Mouse (Mus musculus) liver, postnatal 0 days (tissue): ENCODE results near the gene Cyp24a1. TPM values are rescaled to one million over a fixed set of nuclear protein-coding genes. Genes with fewer than 3 reads are reported as not detected.

Experiments used
- ATAC-seq: fragments of 200-750 bp; cut with Nextera tagmentation; 2 replicates; pipeline ENCODE4 v1.8.0; 2017; ENCODE audit warnings: mild to moderate bottlenecking, moderate library complexity
- DNase-seq: peaks from one replicate; pipeline ENCODE4 v3.0.0-alpha.2; 2016
- H3K27ac ChIP-seq: fragments of 300-500 bp; sonication (generic); 2 replicates; pipeline ENCODE4 v1.5.1; 2014; ENCODE audit warnings: antibody characterized with exemption, moderate library complexity, mild to moderate bottlenecking, low read depth
- H3K27me3 ChIP-seq: fragments of 300-500 bp; sonication (generic); 2 replicates; pipeline ENCODE4 v1.6.1; 2014; ENCODE audit warnings: low read length, control low read depth, mixed read lengths; ENCODE audit not compliant: insufficient read depth
- H3K36me3 ChIP-seq: fragments of 300-500 bp; sonication (generic); replicated peaks from 2 replicates; pipeline ENCODE4 v1.6.1; 2014; ENCODE audit warnings: mild to moderate bottlenecking, control low read depth, low read length, moderate library complexity, mixed read lengths; ENCODE audit not compliant: insufficient read depth
- H3K4me1 ChIP-seq: fragments of 300-500 bp; sonication (generic); 2 replicates; pipeline ENCODE4 v1.6.1; 2014; ENCODE audit warnings: antibody characterized with exemption, mild to moderate bottlenecking, control low read depth; ENCODE audit not compliant: insufficient read depth
- H3K4me2 ChIP-seq: fragments of 300-500 bp; sonication (generic); 2 replicates; pipeline ENCODE4 v1.6.1; 2014; ENCODE audit warnings: low read depth, mild to moderate bottlenecking, low read length, moderate library complexity, mixed read lengths
- H3K4me3 ChIP-seq: fragments of 300-500 bp; sonication (generic); 2 replicates; pipeline ENCODE4 v1.5.1; 2014; ENCODE audit warnings: low read depth, low read length
- H3K9ac ChIP-seq: fragments of 300-500 bp; sonication (generic); replicated peaks from 2 replicates; pipeline ENCODE4 v1.6.1; 2014; ENCODE audit warnings: mild to moderate bottlenecking, moderate library complexity
- H3K9me3 ChIP-seq: fragments of 300-500 bp; sonication (generic); 2 replicates; pipeline ENCODE4 v1.6.1; 2016; ENCODE audit warnings: mild to moderate bottlenecking, control low read depth, low read length, mixed read lengths
- CTCF ChIP-seq: sonication (generic); IDR thresholded peaks from 2 replicates; pipeline ENCODE4 v1.5.1; 2016; ENCODE audit warnings: antibody characterized with exemption, low read depth
- EP300 ChIP-seq: IDR thresholded peaks from 2 replicates; pipeline ENCODE4 v1.6.1; 2016; ENCODE audit warnings: antibody characterized with exemption, low read depth, mild to moderate bottlenecking
- whole genome bisulfite sequencing: fragments of 180-500 bp; shearing (Covaris S2); extraction: QIAGEN DNeasy Blood & Tissue Kit; methylation state at CpG from one replicate; pipeline ENCODE4 v1.1.7; 2014; ENCODE audit not compliant: insufficient replicate concordance; 5-methylcytosine and 5-hydroxymethylcytosine counted together
- polyA plus RNA-seq: library from polyadenylated mRNA; unstranded; fragments of >200 nt; fragmentation: Nextera tagmentation; extraction: Ambion mirVana; gene quantifications from 2 replicates; pipeline ENCODE4 v1.2.1, GENCODE M21; 2015

Gene Cyp24a1
- polyA plus RNA-seq, 1 experiment from 2014 or later = not detected

DNA sequence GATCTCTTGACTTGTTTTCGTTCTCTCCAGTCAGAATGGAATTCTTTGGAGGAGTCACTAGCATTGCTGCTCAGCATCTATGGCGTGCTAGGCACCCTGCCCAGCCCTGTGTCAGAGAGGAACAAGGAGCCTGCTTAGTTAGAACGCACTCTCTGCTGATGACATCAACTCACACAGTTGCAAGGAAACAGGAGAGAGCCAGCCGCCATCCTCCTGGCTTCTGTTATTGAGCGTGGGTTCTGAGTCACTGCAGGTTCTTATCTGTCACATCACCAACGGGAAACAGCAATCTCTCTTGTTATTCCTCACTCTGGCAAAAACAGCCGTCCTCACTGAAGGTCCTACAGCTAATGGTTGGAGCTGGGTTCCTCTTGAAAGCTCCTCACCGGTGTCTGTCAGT is 6.4 kb upstream of the Cyp24a1 start:
- H3K9me3 ChIP-seq = no peaks in the 10 kb centered on the region
- H3K27me3 ChIP-seq = no peaks in the 10 kb centered on the region
- no peak for DNase-seq
- no peak overlapping the region for H3K4me3 ChIP-seq
- 25% methylated on average over 8 of the region's 8 CpGs for WGBS
- no peaks in the 10 kb centered on the region for H3K4me1 ChIP-seq
- TF ChIP-seq CTCF (no peak), EP300 (no peak)
- no peaks in the 10 kb centered on the region for H3K36me3 ChIP-seq
- no peak overlapping the region for H3K27ac ChIP-seq
- H3K4me2 ChIP-seq = no peak overlapping the region
- no peak for ATAC-seq
- no peak overlapping the region for H3K9ac ChIP-seq

DNA sequence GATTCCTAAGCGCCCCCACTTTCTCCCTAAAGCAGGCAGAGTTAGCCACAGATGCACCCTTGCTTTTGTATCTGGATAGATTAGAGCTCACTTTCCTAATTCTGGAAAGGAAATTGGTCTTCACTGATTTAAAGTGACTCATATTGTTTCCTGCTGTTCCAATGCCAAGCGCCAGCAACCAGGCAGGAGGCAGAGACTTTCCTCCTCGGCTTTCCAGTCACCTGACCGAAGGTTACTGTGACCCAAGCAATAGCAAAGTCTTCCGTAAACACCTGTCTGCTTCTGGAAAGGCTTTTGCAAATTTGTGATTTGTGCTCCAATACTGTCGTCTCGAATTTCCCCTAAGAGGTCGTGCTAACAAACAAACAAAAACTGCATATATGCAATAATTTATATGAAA is 1.1 kb upstream of the Cyp24a1 start:
- no peak for TF ChIP-seq EP300
- TF ChIP-seq CTCF = no peak
- no peak for ATAC-seq
- Histone ChIP-seq H3K4me3 (no peak overlapping the region), H3K27me3 (peaks cover 45% of the 10 kb centered on the region), H3K9me3 (no peaks in the 10 kb centered on the region), H3K36me3 (no peaks in the 10 kb centered on the region), H3K27ac (no peak overlapping the region), H3K4me2 (no peak overlapping the region), H3K4me1 (0 out of 2 replicates have a peak, but pooled peaks cover 4% of the 10 kb centered on the region), H3K9ac (no peak overlapping the region)
- 18% methylated on average over 8 of the region's 8 CpGs for WGBS
- no peak for DNase-seq

DNA sequence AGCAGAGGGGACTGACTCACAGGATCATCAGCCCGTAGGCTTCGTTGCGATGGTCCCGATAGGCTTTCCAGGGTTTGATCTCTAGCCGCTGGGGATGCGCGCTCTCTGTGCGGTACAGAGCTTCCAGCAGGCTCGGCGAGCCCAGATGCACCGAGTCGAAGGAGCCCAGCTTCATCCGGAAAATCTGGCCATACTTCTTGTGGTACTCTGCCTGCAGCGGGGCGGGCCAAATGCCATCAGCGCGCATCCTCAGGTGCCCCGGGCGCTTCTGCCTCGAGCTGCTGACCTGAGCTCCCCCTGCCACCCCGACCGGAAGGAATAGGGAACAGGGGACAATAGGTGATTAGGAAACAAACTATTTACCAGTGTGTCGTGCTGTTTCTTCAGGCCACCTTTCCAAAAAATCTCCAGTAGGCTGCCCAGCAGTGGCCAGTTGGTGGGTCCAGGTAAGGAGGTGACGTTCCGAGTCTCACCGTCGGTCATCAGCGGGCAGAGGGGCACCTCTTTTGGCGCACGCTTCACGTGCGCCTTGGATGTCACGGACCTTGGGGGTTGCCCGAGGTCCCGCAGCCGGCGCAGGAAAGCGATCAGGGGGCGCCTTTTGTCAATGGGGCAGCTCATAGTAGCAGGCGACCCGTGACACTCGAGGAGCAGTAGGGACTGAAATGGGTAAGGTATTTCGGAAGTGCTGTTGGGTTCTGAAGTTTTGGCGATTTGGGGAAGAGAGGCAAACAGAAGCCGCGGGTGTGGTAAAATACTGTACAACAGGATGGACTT is 603 bp downstream of the Cyp24a1 start, which contains the start of gene Pfdn4:
Gene Pfdn4, plus strand, starts transcription at position 275 of the 777 bp plus-strand sequence.
- no peaks in the 10 kb centered on the region for H3K36me3 ChIP-seq
- no peak for DNase-seq
- no peaks in the 10 kb centered on the region for H3K9me3 ChIP-seq
- H3K27me3 ChIP-seq = peaks cover 48% of the 10 kb centered on the region
- H3K4me1 ChIP-seq = 0 out of 2 replicates have a peak, but pooled peaks cover 4% of the 10 kb centered on the region
- no peak within 1 kb of the TSS for H3K9ac ChIP-seq
- no peak within 1 kb of the TSS for H3K27ac ChIP-seq
- 2% methylated on average over 46 of the region's 46 CpGs for WGBS
- no peak for ATAC-seq
- TF ChIP-seq EP300 (no peak), CTCF (no peak)
- H3K4me2 ChIP-seq = 0 out of 2 replicates have a peak within 1 kb of the TSS, but pooled peaks have one; percentile 18
- H3K4me3 ChIP-seq = no peak within 1 kb of the TSS; the same call in 1 of the 2 replicates

DNA sequence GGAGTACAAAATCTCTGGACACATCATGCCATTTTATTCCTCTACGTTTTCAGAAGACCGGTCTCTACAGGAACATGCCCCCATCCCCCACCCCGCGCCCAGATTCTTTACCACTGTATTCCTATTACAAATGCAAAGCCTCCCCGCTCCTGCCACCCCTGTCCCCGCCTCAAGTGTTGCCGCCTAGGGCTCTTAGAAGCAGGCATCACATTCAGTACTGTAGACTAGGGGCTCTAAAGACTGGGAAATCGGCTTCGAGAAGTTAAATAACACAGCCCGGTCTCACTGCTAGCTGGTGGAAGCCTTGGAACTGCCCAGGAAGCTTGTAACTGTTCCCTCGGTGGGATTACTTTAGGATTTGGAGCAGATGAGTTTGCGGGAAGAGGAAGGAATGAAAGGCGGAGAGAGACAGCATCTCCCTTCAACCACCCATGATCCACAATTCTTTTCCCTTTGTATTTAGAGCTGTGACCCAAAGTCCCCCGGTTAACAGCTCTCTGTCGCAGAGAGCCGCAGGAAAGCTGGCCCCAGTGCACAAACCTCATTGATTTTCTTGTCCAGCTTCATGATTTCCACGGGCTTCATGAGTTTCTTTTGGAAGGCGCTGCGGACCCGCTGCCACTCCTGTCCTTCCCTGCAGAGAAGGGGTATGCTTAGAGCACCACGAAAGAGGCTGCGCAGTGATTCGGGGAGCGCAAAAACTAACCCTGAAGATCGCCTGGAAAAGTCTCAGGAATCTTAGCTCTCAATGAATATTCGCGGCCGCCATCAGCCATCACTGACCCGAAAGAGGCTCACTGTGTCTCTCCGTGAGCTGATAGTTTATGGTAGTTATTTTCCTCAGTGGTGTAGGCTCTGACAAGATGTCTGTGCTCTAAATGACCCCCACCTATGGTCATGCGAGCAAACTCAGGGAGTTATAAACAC is 1.9 kb downstream of the Cyp24a1 start:
- ATAC-seq (no peak), DNase-seq (no peak)
- Histone ChIP-seq H3K27me3 (peaks cover 50% of the 10 kb centered on the region), H3K4me2 (no peak overlapping the region), H3K27ac (no peak overlapping the region), H3K4me1 (0 out of 2 replicates have a peak, but pooled peaks cover 4% of the 10 kb centered on the region), H3K36me3 (no peaks in the 10 kb centered on the region), H3K9me3 (no peaks in the 10 kb centered on the region), H3K4me3 (no peak overlapping the region), H3K9ac (no peak overlapping the region)
- TF ChIP-seq CTCF (no peak), EP300 (no peak)
- WGBS = 8% methylated on average over 31 of the region's 31 CpGs

DNA sequence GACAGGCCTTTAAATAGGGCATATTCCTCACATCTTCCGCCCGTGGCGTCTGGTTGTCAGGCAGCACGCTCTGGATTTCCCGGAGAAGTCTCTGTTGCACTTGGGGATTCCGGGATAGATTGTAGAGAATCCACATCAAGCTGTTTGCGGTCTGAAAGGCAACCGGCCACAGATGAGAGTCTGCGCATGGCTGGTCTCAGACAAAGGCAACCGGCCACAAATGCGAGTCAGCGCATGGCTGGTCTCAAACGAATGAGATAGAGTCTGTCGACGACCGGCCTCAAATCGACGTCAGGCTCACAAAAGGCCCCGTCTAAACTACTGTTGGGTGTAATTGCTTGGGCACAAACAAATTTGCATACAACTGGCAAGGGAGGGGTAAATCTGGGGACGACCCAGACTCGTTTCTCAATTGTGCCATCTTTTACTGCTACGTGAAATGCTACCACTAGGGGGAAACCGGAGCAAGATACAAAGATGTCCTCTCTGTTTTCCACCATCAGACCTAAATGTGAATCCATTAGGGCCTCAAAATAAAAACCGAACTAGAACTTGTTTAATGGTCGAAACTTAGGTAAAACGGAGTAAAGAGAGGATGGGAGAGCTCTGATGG is 8.9 kb downstream of the Cyp24a1 start:
- Histone ChIP-seq H3K36me3 (no peaks in the 10 kb centered on the region), H3K9me3 (no peaks in the 10 kb centered on the region), H3K4me3 (no peak overlapping the region), H3K27me3 (peaks cover 16% of the 10 kb centered on the region; the same call in 1 of the 2 replicates), H3K27ac (no peak overlapping the region), H3K9ac (no peak overlapping the region), H3K4me1 (no peaks in the 10 kb centered on the region), H3K4me2 (no peak overlapping the region)
- DNase-seq = no peak
- 56% methylated on average over 26 of the region's 26 CpGs for WGBS
- TF ChIP-seq CTCF (peak; percentile 66), EP300 (no peak)
- ATAC-seq = no peak
